Mouse (Mus musculus) embryonic fibroblast, embryonic 13.5 days (primary cell): ENCODE results near the gene Cdh18.

Experiments used
- CTCF ChIP-seq: IDR thresholded peaks from 2 replicates; pipeline ENCODE4 v1.5.1; 2011; ENCODE audit warnings: mild to moderate bottlenecking, control low read depth, low read length, moderate library complexity, borderline replicate concordance; ENCODE audit not compliant: insufficient read depth
- POLR2A ChIP-seq: IDR thresholded peaks from 2 replicates; pipeline ENCODE4 v1.6.1; 2011; ENCODE audit warnings: low read depth, mild to moderate bottlenecking, control low read depth, low read length, moderate library complexity

DNA sequence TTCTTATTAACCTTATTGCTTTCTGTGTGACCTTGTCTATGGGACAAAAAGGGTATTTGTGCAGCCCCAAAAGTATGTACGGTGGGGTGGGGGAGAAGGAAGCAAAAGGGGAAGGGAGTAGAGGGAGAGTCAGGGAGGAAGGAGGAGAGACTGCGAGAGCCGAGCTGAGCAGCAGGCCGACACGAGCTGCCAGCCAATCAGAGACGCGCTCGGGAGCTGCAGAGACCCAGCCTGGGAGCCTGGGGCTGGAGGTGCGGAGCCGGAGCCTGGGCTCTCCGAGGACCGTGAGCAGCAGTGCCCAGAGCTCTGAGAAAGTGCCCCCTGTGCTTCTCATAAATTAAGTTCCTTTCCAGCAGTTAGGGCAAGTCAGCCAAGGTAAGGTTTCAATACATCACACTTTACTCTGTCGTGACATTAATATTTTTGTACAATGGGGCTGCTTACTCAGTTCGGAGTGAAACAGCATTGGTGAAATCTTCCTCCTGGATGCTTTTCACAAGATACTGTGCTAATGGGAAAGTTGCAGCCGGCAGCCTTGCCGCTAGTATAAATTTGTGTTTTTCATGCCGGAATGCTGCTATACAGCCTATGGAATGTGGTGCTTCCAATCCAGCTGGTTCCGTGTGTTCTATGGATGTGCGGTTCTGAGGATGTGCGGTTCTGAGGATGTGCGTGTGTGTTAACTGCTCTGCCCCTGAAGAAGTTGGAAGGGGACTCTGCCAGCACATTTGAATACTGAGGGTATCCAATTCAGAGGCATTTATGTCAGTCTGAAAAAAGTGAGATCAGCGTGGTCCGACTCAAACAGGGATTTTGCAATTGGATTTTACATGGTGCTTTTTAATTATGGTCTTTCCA lies 487.6 kb downstream of the Cdh18 start:
- TF ChIP-seq CTCF (no peak), POLR2A (no peak; the same call in 1 of the 2 replicates)
